Mouse (Mus musculus): Measurements from ENCODE around the gene Slc47a1.

The Slc47a1 gene

GRCm38 (mm10) chr11:61368668-61369067, 9.5 kb downstream of the Slc47a1 start:
- DNase-seq, result no peak

- no peak for DNase-seq
Observed at GRCm38 (mm10) chr11:61366517-61367273, 11.4 kb downstream of the Slc47a1 start.

- no peak for DNase-seq
Observed at GRCm38 (mm10) chr11:61365938-61366337, 12.2 kb downstream of the Slc47a1 start.

DNA sequence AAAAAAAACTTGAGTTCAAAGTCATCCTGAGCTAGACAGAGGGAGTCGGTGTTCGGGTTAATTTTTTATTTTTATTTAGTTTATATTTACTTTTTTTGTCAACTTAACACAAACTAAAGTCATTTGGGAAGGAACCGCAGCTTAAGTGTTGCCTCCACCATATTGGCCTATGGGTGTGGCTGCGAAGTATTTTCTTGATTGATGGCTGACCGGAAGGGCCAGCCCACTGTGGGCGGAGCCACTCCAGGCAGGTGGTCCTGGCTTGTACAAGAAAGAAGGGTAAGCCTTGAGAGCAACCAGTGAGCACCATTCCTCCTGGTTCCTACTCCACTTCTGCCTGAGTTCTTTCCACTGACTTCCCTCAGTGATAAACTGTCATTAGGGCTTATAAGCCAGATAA, 14.0 kb downstream of the Slc47a1 start:
- DNase-seq, result no peak

DNA sequence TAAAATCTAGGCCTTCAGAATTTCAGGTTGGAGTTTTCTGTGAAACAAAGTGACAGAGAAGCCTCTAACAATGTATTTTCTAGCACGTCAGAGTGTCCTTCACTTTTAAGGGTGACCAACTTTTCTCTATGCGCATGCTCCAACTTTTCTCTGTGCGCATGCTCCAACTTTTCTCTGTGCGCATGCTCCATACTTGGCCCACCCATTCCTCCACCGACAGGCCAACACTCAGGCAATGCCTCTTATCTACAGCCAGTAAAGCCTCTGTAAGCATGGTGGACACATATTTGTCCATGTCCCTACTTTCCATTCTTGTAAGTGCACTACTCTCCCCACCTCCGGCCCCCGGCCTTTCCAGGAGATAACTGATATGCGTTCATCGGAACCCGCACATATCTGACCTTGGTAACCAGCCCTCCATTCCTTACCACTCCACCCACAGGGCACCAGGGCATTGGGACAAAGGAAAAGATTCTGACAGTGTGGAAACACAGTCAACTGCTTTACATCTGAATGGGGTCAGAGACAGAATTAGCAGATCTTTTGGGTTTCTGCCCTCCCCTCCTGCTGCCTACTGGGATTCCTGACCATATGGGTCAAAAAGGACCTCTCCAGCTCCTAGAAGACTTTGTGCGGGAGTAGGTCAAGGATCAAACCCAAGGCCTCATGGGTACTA, 16.5 kb downstream of the Slc47a1 start:
- DNase-seq, result no peak

GRCm38 (mm10) chr11:61356600-61356999, 21.5 kb downstream of the Slc47a1 start:
- no peak for DNase-seq

DNA sequence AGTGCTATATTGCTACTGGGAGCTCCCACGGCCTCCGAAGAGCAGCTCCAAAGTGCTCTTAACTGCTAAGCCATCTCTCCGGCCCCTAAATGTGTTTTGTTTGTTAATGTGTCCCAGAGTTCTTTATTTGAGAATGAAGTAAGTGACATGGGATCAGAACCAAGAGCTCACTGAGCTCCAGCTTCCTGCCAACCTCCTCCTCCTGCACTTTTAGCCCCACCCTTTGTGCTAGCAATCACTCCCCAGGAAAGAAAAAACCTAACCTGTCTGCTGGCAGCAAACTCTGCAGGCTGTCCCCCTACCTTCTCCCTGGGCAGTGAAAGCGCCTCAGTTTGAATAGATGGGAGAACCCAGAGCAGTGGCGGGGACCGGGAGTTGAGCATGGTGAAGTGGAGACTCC, 22.0 kb downstream of the Slc47a1 start:
- no peak for DNase-seq

GRCm38 (mm10) chr11:61355351-61355750, 22.8 kb downstream of the Slc47a1 start:
- DNase-seq, result peak; percentile 17

DNA sequence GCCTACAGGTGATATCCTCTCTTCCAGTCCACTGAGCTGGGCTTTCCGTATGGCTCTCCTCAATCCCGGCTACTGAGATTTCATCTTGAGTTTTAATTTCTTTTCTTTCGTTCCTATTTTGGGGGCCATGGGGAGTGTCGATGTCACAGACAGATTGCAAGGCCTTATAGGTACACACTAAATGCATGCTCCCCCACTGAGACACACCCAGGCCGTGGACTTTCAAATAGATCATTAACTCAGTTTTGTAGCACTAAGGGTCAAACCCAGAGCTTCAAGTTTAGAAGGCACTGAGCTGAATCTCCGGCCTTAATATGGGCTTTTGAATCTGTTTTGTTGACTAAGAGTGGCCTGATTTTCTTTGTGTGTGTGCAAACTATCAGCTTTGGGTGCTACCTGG, 23.8 kb downstream of the Slc47a1 start:
- DNase-seq, result no peak

DNA sequence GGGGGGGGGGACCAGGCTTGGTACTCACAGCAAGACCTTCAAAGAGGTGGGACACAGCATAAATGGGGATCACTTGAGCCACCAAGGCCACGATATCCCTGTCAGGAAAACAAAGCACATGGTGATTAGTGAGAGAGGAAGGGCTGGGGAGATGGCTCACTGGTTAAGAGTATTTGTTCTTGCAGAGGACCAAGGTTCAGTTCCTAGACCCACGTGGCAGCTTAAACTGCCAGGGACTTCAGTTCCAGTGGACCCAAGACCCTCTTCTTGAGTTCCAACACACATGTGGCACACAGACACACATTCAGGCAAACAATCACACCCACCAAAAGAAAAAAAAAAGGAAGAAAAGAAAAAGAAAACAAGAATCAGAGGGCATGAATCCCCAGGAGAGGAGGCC, 25.1 kb downstream of the Slc47a1 start:
- no peak for DNase-seq

DNA sequence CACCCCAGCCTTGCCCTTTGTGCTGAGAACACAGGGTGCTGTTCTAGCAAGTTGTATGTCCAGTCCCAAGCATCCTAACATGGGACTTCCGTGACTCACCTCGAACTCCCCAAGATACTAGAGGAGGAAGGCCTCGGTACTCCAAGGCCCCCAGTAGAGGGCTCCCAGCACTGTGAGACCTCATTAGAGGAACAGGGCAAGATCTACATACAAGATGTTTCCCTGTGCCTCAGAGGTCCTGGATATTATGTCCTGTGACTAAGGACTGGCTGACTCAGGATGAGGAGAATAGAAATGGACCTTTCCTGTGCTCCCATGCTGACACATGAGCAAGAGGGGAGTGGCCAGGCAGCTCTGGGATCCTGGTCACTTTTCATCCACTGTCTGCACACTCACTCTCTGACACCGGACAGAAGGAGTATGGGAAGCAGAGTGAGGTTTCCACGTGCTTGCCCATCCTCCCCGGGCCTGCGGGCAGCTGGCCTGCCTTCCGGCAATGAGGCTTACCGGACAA, 25.9 kb downstream of the Slc47a1 start:
- DNase-seq, result peak; percentile 24 to 31

- peak; percentile 88 to 90 for DNase-seq
Observed at GRCm38 (mm10) chr11:61349337-61349736, 28.8 kb downstream of the Slc47a1 start.

- DNase-seq, result peak; percentile 37 to 46
Observed at GRCm38 (mm10) chr11:61346133-61346532, 32.0 kb downstream of the Slc47a1 start.

DNA sequence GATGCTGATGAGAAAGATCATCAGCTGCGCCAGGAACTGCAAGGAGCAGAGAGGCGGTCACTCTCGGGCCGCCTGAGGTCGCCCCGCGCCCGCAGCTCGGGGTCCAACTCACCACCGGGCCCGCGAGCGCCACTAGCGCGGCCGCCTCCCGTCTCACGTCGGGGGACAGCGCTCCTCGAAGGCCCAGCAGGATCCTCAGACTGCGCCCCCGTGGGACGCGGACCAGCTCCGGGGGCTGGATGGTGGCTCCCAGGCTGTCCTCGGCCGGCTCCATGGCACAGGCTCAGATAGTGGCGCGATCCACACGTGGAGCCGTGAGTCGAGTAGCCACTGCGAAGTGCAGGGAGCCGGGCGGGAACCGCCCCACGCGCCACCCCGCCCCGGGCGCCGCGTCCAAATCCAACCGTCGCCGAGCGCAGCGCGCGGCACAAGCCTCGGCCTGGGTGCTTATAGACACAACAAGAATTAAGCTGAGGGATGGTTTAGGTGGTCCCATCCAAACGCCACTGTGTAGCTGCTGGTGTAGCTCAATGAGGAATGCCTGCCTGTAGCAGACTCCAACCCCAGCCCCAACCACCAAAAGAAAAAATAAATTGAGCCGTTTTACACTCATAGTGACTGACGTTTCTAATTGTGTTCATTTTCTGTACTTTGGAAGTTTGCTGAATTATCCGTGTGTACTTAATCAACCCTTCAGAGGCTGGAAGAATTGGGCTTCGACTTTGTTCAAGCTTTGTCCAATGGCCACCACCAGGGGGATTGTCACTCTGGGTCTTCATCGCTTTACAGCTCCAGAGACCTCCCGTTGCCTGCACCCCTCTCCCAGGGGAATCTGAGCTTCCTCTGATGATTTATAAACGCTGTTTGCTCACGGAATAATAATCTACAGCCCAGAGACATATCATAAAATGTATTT, 35.4 kb downstream of the Slc47a1 start, which contains the start of gene Slc47a2:
TSS of gene Slc47a2 (minus strand) at position 356 of the 916 bp plus-strand sequence.
- peak; percentile 58 to 67 for DNase-seq

- no peak for DNase-seq
Observed at GRCm38 (mm10) chr11:61341971-61342370, 36.2 kb downstream of the Slc47a1 start.

GRCm38 (mm10) chr11:61341233-61341632, 36.9 kb downstream of the Slc47a1 start:
- DNase-seq, result no peak

DNA sequence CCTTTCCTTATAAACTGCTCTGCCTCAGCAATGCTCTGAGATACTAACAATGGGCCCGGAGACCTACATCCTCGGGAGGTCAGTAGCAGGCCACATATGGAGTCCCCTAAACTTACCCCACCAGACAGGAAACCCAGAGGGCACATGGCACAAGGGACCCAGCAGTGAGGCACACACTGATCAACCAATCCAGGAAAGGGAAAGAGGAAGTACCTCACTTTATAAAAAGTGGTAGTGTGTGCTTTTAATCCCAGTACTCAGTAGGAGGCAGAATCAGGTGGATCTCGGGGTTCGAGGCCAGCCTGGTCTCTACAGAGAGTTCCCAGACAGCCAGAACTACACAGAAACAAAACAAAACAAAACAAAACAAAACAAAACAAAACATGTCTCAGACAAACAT, 37.8 kb downstream of the Slc47a1 start:
- no peak for DNase-seq

DNA sequence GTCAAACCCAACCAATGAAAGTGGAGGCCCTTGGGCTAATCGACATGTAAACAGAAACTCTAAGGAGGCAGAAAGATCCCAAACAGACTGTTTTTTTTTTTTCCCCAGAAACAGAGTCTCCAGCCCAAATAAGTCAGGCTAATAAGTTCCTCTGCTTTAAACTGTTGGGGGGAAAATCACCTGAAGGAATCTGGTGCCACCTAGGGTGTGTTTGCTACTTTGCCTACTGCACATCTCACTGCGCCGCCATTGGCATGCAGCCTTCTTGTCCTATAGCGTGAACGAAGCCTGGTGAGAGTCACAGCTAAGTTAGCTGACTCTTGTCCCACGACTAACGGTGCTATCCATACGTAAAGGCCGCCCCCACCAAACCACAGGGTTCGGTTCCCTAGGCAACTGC, 40.6 kb downstream of the Slc47a1 start:
- no peak for DNase-seq

DNA sequence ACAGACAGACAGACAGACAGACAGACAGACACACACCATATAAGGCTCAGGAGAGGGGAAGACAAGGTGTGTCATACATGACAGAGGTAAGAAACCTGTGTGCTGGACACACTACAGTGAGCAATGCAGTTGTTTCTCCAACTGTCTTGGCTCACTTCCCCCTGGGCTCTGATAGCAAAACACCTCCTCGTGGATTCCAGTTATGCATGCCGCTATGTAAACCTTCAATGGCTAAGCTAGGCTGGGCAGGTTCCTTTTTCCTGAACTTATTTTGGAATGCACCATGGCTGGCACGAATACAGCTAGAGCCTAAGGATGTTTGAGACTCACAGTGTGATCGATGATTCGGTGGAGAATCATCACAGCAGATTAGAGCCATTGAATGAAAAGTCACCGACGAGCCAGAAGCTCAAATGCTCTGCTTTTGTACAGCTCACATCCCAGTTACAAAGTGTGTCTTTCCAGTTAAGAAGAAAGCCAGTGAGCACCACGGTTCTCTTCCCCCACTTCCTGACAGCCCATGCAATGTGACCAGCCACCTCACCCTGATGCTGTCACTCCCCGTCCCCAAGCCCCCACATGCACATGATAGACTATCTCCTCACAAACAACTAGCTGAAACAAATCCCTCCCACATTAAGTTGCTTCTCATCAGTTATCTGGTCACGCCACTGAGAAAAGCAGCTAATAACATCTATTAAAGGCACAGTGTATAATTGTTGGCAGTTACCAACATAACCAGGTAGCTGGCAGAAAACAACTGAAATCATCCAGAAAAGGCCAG, 57.0 kb downstream of the Slc47a1 start:
- DNase-seq, result no peak

DNA sequence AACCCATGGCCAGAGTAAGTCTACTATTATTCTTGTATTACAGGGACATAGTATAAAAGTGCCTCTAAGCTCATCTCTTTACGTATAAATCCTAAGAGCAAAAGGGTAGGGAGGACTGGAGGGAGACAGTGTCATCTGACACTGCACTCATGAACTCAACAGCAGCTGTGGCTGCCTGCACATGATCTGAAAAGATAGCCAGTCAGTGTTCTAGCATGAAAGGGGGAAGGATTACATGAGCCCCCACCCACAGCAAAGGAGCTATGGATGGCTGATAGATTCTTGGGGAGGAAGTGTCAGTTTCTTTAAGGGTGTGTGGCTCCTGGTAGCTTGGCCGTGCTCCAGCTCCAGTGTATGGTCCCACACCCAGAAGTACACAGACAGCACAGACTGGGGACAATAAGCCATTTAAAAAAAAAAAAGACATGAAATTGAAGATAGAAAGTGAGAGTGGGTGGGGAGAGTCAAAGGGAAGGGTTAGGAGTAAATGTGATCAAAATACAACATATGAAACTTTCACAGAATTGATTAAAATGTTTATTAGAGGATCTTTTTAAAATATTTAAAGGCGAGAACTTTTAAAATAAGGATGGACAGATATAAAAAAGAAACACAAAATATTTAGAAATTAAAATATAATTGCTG, 58.1 kb downstream of the Slc47a1 start:
- no peak for DNase-seq

DNA sequence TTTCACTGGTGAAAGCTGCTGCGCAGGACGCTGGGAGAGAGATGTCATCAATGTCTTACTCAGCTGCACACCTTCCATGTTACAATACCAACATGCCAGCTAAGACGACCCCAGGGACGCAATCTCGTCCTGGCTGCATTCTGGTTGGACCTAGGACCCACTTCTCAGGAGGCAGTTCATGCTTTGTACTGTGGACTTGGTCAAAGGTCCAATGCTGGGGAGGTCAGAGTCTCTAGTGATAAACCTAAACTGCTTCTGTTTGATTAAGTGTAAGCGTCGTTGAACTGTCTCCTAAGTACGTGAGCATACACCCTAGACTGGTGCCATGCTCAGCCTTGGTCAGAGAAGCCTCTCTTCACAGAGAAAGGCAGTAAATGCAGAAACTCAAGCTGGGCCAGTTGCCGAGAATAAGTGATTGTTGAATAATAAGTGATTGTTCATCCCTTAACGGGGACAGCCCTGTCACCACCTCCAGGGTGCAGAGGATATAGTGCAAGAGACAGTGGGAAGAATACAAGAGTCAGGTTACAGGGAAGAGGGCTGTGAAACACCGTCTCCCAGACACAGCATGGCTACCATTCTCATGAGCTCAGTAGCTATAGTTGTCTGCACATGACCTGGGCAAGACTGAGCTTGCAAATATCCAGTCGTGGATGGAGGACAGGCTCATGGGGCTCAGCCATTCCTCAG, 58.8 kb downstream of the Slc47a1 start:
- DNase-seq, result no peak

All from cerebellum, postnatal 10 days (tissue).